Mouse (Mus musculus): Measurements from ENCODE around the gene Fzd1. TPM values are rescaled to one million over a fixed set of nuclear protein-coding genes. Genes with fewer than 3 reads are reported as not detected.

Gene Fzd1
- polyA plus RNA-seq (2011; ENCODE audit: insufficient read depth, insufficient read length, low replicate concordance, missing spikeins): 0.95 TPM in 1 of 2 replicates, not detected in the other

GRCm38 (mm10) chr5:4757902-4758301 is at the start of gene Fzd1:
Gene Fzd1, minus strand, starts transcription at chr5:4758035.
- H3K27ac ChIP-seq (ENCODE audit: control insufficient read depth, insufficient read depth, low read depth, low read length, poor library complexity): no peak within 1 kb of the TSS
- no peak within 1 kb of the TSS for H3K4me3 ChIP-seq (replicated peaks; ENCODE audit: control insufficient read depth, low read depth, low read length)
- no peaks in the 10 kb centered on the region for H3K4me1 ChIP-seq (ENCODE audit: control insufficient read depth, insufficient read depth, low read length)
- WGBS: under 1% methylated on average over 29 of the region's 33 CpGs
- TF ChIP-seq CTCF (IDR thresholded peaks at IDR 0.05; ENCODE audit: control insufficient read depth, insufficient read depth, low read length): no peak
- no peak for TF ChIP-seq POLR2A (IDR thresholded peaks at IDR 0.05; ENCODE audit: borderline replicate concordance, control insufficient read depth, low read depth, low read length)

DNA sequence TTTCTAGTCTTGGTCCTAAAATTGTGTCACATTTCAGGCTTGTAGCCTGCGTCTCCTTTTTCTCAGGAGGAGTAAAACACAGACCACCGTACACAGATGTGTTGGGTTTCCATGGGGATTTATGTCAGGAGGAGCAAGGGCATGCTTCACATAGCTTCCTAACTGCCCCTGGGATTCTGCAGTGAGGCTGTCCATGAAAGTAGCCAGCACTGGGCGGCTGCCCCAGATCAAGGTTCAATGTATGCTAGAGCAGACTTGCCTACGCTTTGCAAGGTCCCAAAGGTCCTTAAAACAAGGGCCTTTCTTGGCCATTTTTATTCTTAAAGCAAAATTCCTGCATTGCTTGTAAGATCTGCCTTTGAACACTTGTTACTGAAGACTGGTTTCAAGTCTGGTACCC is 47.4 kb upstream of the Fzd1 start:
- Histone ChIP-seq H3K4me1 (ENCODE audit: control insufficient read depth, insufficient read depth, low read length) (no peaks in the 10 kb centered on the region), H3K27ac (ENCODE audit: control insufficient read depth, insufficient read depth, low read depth, low read length, poor library complexity) (no peak overlapping the region), H3K4me3 (replicated peaks; ENCODE audit: control insufficient read depth, low read depth, low read length) (no peak overlapping the region)
- no peak for TF ChIP-seq CTCF (IDR thresholded peaks at IDR 0.05; ENCODE audit: control insufficient read depth, insufficient read depth, low read length)
- no peak for TF ChIP-seq POLR2A (IDR thresholded peaks at IDR 0.05; ENCODE audit: borderline replicate concordance, control insufficient read depth, low read depth, low read length)
- WGBS: 83% methylated on average over 4 of the region's 4 CpGs

GRCm38 (mm10) chr5:4803708-4804107 is 45.9 kb upstream of the Fzd1 start:
- Histone ChIP-seq H3K4me3 (replicated peaks; ENCODE audit: control insufficient read depth, low read depth, low read length) (no peak overlapping the region), H3K27ac (ENCODE audit: control insufficient read depth, insufficient read depth, low read depth, low read length, poor library complexity) (no peak overlapping the region), H3K4me1 (ENCODE audit: control insufficient read depth, insufficient read depth, low read length) (no peaks in the 10 kb centered on the region)
- TF ChIP-seq CTCF (IDR thresholded peaks at IDR 0.05; ENCODE audit: control insufficient read depth, insufficient read depth, low read length): no peak
- 17% methylated on average over 5 of the region's 5 CpGs for WGBS

GRCm38 (mm10) chr5:4801971-4802370 is 44.1 kb upstream of the Fzd1 start:
- H3K27ac ChIP-seq (ENCODE audit: control insufficient read depth, insufficient read depth, low read depth, low read length, poor library complexity): no peak overlapping the region
- TF ChIP-seq CTCF (IDR thresholded peaks at IDR 0.05; ENCODE audit: control insufficient read depth, insufficient read depth, low read length) (no peak), POLR2A (IDR thresholded peaks at IDR 0.05; ENCODE audit: borderline replicate concordance, control insufficient read depth, low read depth, low read length) (no peak)
- no peaks in the 10 kb centered on the region for H3K4me1 ChIP-seq (ENCODE audit: control insufficient read depth, insufficient read depth, low read length)
- H3K4me3 ChIP-seq (replicated peaks; ENCODE audit: control insufficient read depth, low read depth, low read length): no peak overlapping the region

GRCm38 (mm10) chr5:4801096-4801850 is 43.4 kb upstream of the Fzd1 start:
- Histone ChIP-seq H3K27ac (ENCODE audit: control insufficient read depth, insufficient read depth, low read depth, low read length, poor library complexity) (no peak overlapping the region), H3K4me3 (replicated peaks; ENCODE audit: control insufficient read depth, low read depth, low read length) (no peak overlapping the region), H3K4me1 (ENCODE audit: control insufficient read depth, insufficient read depth, low read length) (no peaks in the 10 kb centered on the region)
- TF ChIP-seq CTCF (IDR thresholded peaks at IDR 0.05; ENCODE audit: control insufficient read depth, insufficient read depth, low read length) (no peak), POLR2A (IDR thresholded peaks at IDR 0.05; ENCODE audit: borderline replicate concordance, control insufficient read depth, low read depth, low read length) (no peak)
- WGBS: 80% methylated on average over 8 of the region's 8 CpGs

DNA sequence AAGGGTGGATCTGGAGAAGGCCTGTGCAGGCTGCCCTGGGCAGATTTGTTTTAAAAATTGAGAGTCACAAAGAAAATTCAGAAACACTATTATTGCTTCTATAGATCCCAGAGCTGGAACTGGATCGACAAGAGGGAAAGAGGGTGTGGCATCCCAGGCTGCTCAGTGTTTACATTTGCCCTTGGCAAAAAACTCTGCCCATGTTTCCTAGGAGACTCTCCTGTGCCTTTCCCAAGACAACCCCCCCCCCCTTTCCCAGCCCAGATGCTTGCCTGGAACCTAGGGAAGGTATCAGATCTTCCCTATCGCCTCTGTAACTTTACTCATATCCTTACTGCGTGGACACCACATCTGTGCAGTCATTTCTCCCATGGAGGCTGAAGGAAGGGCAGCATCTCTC is 33.4 kb upstream of the Fzd1 start:
- Histone ChIP-seq H3K4me1 (ENCODE audit: control insufficient read depth, insufficient read depth, low read length) (no peaks in the 10 kb centered on the region), H3K4me3 (replicated peaks; ENCODE audit: control insufficient read depth, low read depth, low read length) (no peak overlapping the region), H3K27ac (ENCODE audit: control insufficient read depth, insufficient read depth, low read depth, low read length, poor library complexity) (no peak overlapping the region)
- no peak for TF ChIP-seq POLR2A (IDR thresholded peaks at IDR 0.05; ENCODE audit: borderline replicate concordance, control insufficient read depth, low read depth, low read length)
- 81% methylated on average over 3 of the region's 3 CpGs for WGBS

- Histone ChIP-seq H3K27ac (ENCODE audit: control insufficient read depth, insufficient read depth, low read depth, low read length, poor library complexity) (no peak overlapping the region), H3K4me1 (ENCODE audit: control insufficient read depth, insufficient read depth, low read length) (no peaks in the 10 kb centered on the region), H3K4me3 (replicated peaks; ENCODE audit: control insufficient read depth, low read depth, low read length) (no peak overlapping the region)
- WGBS: 91% methylated on average over 4 of the region's 4 CpGs
- no peak for TF ChIP-seq POLR2A (IDR thresholded peaks at IDR 0.05; ENCODE audit: borderline replicate concordance, control insufficient read depth, low read depth, low read length)
- TF ChIP-seq CTCF (IDR thresholded peaks at IDR 0.05; ENCODE audit: control insufficient read depth, insufficient read depth, low read length): no peak
Measured at GRCm38 (mm10) chr5:4790265-4790664, 32.4 kb upstream of the Fzd1 start.

- TF ChIP-seq POLR2A (IDR thresholded peaks at IDR 0.05; ENCODE audit: borderline replicate concordance, control insufficient read depth, low read depth, low read length) (no peak), CTCF (IDR thresholded peaks at IDR 0.05; ENCODE audit: control insufficient read depth, insufficient read depth, low read length) (no peak)
- no peak overlapping the region for H3K27ac ChIP-seq (ENCODE audit: control insufficient read depth, insufficient read depth, low read depth, low read length, poor library complexity)
- WGBS: 83% methylated on average over 3 of the region's 3 CpGs
- no peak overlapping the region for H3K4me3 ChIP-seq (replicated peaks; ENCODE audit: control insufficient read depth, low read depth, low read length)
- no peaks in the 10 kb centered on the region for H3K4me1 ChIP-seq (ENCODE audit: control insufficient read depth, insufficient read depth, low read length)
Measured at GRCm38 (mm10) chr5:4788484-4788883, 30.6 kb upstream of the Fzd1 start.

- Histone ChIP-seq H3K4me3 (replicated peaks; ENCODE audit: control insufficient read depth, low read depth, low read length) (no peak overlapping the region), H3K4me1 (ENCODE audit: control insufficient read depth, insufficient read depth, low read length) (no peaks in the 10 kb centered on the region), H3K27ac (ENCODE audit: control insufficient read depth, insufficient read depth, low read depth, low read length, poor library complexity) (no peak overlapping the region)
- TF ChIP-seq POLR2A (IDR thresholded peaks at IDR 0.05; ENCODE audit: borderline replicate concordance, control insufficient read depth, low read depth, low read length) (no peak), CTCF (IDR thresholded peaks at IDR 0.05; ENCODE audit: control insufficient read depth, insufficient read depth, low read length) (no peak)
- 61% methylated on average over 3 of the region's 3 CpGs for WGBS
Measured at GRCm38 (mm10) chr5:4786816-4787215, 29.0 kb upstream of the Fzd1 start.

All from bone marrow, adult 2 months (tissue).